Mouse (Mus musculus) stomach, embryonic 14.5 days (tissue): ENCODE data around the gene Pkn2. TPM values are rescaled to one million over a fixed set of nuclear protein-coding genes. Genes with fewer than 3 reads are reported as not detected.

Experiments
- ATAC-seq: fragments of 200-750 bp; cut with Nextera tagmentation; 2 replicates; pipeline ENCODE4 v1.8.0; 2017; ENCODE audit warnings: low read depth, moderate TSS enrichment; ENCODE audit not compliant: insufficient number of reproducible peaks, insufficient read depth, low FRiP score
- H3K27ac ChIP-seq: fragments of 300-500 bp; sonication (generic); 2 replicates; pipeline ENCODE4 v1.5.1; 2014; ENCODE audit warnings: mild to moderate bottlenecking, low read length, moderate library complexity, mixed read lengths
- H3K27me3 ChIP-seq: fragments of 300-500 bp; sonication (generic); 2 replicates; pipeline ENCODE4 v1.6.1; 2014; ENCODE audit warnings: low read length, control low read depth, mixed read lengths; ENCODE audit not compliant: control insufficient read depth, insufficient read depth
- H3K36me3 ChIP-seq: fragments of 300-500 bp; sonication (generic); 2 replicates; pipeline ENCODE4 v1.6.1; 2014; ENCODE audit warnings: mild to moderate bottlenecking, control low read depth, low read length, moderate library complexity, mixed read lengths; ENCODE audit not compliant: control insufficient read depth, insufficient read depth
- H3K4me1 ChIP-seq: fragments of 300-500 bp; sonication (generic); 2 replicates; pipeline ENCODE4 v1.6.1; 2014; ENCODE audit warnings: low read length, control low read depth, mixed read lengths; ENCODE audit not compliant: control insufficient read depth, insufficient read depth
- H3K4me2 ChIP-seq: fragments of 300-500 bp; sonication (generic); replicated peaks from 2 replicates; pipeline ENCODE4 v1.6.1; 2014; ENCODE audit warnings: low read depth, low read length, control low read depth
- H3K4me3 ChIP-seq: fragments of 300-500 bp; sonication (generic); 2 replicates; pipeline ENCODE4 v1.5.1; 2014; ENCODE audit warnings: low read depth, low read length, control low read depth
- H3K9ac ChIP-seq: fragments of 300-500 bp; sonication (generic); replicated peaks from 2 replicates; pipeline ENCODE4 v1.6.1; 2014; ENCODE audit warnings: low read depth, mild to moderate bottlenecking, control low read depth, low read length, moderate library complexity, mixed read lengths
- H3K9me3 ChIP-seq: fragments of 300-500 bp; sonication (generic); 2 replicates; pipeline ENCODE4 v1.6.1; 2016; ENCODE audit warnings: low read depth, low read length, control low read depth; ENCODE audit not compliant: control insufficient read depth
- WGBS: fragments of 180-500 bp; shearing (Covaris S2); extraction: QIAGEN DNeasy Blood & Tissue Kit; methylation state at CpG from one replicate; pipeline ENCODE4 v1.1.7; 2014; 5-methylcytosine and 5-hydroxymethylcytosine counted together
- polyA plus RNA-seq: library from polyadenylated mRNA; unstranded; fragments of >200 nt; fragmentation: Nextera tagmentation; extraction: Ambion mirVana; gene quantifications from 2 replicates; pipeline ENCODE4 v1.2.1, GENCODE M21; 2014

Gene Pkn2
- polyA plus RNA-seq, 1 experiment from 2014 or later: 57.7 TPM

- H3K9ac ChIP-seq: no peak overlapping the region
- WGBS: 85% methylated on average over 2 of the region's 2 CpGs
- H3K4me1 ChIP-seq: no peaks in the 10 kb centered on the region
- no peak overlapping the region for H3K27ac ChIP-seq
- no peak overlapping the region for H3K4me3 ChIP-seq
- H3K4me2 ChIP-seq: no peak overlapping the region
- no peak for ATAC-seq
- no peaks in the 10 kb centered on the region for H3K36me3 ChIP-seq
- no peaks in the 10 kb centered on the region for H3K27me3 ChIP-seq
- H3K9me3 ChIP-seq: no peaks in the 10 kb centered on the region
Measured at GRCm38 (mm10) chr3:142899683-142900082, 17.9 kb upstream of the Pkn2 start.

- WGBS: 77% methylated on average over 8 of the region's 8 CpGs
Measured at GRCm38 (mm10) chr3:142898949-142899396, 17.2 kb upstream of the Pkn2 start.

DNA sequence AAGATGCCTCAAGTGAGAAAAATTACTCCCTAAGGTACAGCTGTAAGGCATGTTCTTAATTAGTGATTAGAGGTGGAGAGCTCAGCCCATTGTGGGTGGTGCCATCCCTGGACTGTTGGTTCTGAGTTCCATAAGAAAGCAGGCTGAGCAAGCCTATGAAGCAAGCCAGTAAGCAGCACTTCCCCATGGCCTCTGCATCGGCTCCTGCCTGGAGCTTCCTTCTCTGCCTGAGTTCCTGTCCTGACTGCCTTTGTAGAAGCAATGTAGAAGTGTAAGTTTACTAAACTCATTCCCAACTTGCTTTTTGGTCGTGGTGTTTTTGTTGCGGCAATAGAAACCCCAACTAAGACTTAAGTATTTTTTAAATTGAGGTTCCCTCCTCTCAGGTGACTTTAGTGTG lies 8.6 kb upstream of the Pkn2 start:
- H3K9ac ChIP-seq: no peak overlapping the region
- no peak overlapping the region for H3K4me2 ChIP-seq
- H3K4me3 ChIP-seq: no peak overlapping the region
- no peaks in the 10 kb centered on the region for H3K9me3 ChIP-seq
- no peaks in the 10 kb centered on the region for H3K4me1 ChIP-seq
- no peaks in the 10 kb centered on the region for H3K36me3 ChIP-seq
- no peak for ATAC-seq
- H3K27ac ChIP-seq: no peak overlapping the region
- no peaks in the 10 kb centered on the region for H3K27me3 ChIP-seq
- WGBS: 87% methylated on average over 3 of the region's 3 CpGs

More at GRCm38 (mm10) chr3:142898949-142899396, 17.2 kb upstream of the Pkn2 start:
- no peak overlapping the region for H3K4me2 ChIP-seq
- H3K9ac ChIP-seq: no peak overlapping the region
- no peak overlapping the region for H3K4me3 ChIP-seq
- H3K4me1 ChIP-seq: no peaks in the 10 kb centered on the region
- no peaks in the 10 kb centered on the region for H3K36me3 ChIP-seq
- no peaks in the 10 kb centered on the region for H3K27me3 ChIP-seq
- H3K27ac ChIP-seq: no peak overlapping the region
- no peaks in the 10 kb centered on the region for H3K9me3 ChIP-seq
- ATAC-seq: no peak

DNA sequence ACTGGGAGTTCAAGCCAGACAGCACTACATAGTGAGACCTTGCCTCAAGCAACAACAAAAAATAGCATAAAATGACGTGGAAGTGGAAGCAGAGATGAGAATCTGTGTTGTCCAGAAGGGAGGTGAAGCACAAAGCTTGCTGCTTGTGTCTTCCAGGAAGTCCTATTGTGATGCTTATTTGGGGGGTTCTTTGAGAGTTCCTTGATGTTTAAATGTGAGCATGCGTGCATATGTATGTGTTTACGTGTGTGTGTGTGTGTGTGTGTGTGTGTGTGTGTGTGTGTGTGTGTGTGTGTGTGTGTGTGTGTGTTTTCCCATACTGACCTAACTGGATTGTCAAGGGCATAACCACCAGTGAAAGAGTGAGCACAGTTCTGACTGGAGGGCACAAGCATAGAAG lies 5.2 kb upstream of the Pkn2 start:
- no peak overlapping the region for H3K9ac ChIP-seq
- no peak for ATAC-seq
- no peaks in the 10 kb centered on the region for H3K36me3 ChIP-seq
- no peaks in the 10 kb centered on the region for H3K27me3 ChIP-seq
- no peaks in the 10 kb centered on the region for H3K9me3 ChIP-seq
- no peak overlapping the region for H3K27ac ChIP-seq
- H3K4me3 ChIP-seq: no peak overlapping the region
- 87% methylated on average over 3 of the region's 3 CpGs for WGBS
- H3K4me1 ChIP-seq: 0 out of 2 replicates have a peak, but pooled peaks cover 2% of the 10 kb centered on the region
- no peak overlapping the region for H3K4me2 ChIP-seq

DNA sequence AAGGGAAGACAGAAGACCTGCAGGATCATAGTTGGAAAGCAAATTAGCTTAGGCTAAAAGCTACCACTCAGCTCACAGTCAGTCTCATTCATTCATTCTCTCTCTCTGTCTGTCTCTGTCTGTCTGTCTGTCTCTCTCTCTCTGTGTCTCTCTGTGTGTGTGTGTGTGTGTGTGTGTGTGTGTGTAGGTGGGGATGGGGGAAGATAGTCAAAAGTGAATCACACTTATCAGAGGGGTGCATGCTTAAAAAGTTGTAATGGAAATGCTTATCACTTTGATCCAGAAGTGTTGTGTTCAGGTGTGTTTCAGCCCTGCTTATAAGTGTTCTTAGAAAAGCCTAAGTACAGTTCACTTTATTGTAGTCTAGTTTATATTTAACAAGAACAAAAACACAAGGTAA lies 2.8 kb upstream of the Pkn2 start:
- Histone ChIP-seq H3K27me3 (no peaks in the 10 kb centered on the region), H3K36me3 (no peaks in the 10 kb centered on the region), H3K9ac (no peak overlapping the region), H3K4me3 (no peak overlapping the region), H3K4me1 (0 out of 2 replicates have a peak, but pooled peaks cover 2% of the 10 kb centered on the region), H3K9me3 (no peaks in the 10 kb centered on the region), H3K27ac (no peak overlapping the region), H3K4me2 (no peak overlapping the region)
- no peak for ATAC-seq

DNA sequence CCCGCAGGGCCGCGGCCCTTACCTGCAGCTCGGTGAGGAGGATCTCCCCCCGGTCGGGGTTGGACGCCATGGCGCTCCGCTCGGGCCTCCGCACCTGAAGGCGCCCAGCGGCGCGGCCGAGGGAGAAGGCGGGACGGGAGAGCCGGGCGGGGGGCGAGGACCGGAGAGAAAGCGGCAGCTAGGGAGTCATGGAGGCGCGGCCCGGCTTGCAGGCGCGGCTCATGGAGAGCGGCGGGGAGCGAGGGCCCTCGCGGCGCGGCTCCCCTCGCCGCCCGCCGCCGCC lies 274 bp downstream of the Pkn2 start:
- Histone ChIP-seq H3K27ac (peak overlapping the region; percentile 97), H3K4me2 (no peak overlapping the region), H3K27me3 (no peaks in the 10 kb centered on the region), H3K9ac (peak overlapping the region; percentile 93), H3K4me1 (0 out of 2 replicates have a peak, but pooled peaks cover 2% of the 10 kb centered on the region), H3K36me3 (no peaks in the 10 kb centered on the region), H3K9me3 (no peaks in the 10 kb centered on the region), H3K4me3 (peak overlapping the region; percentile 98)
- WGBS: 0% methylated on average over 32 of the region's 40 CpGs
- ATAC-seq: no peak; the same call in 1 of the 2 replicates

GRCm38 (mm10) chr3:142880790-142881588 lies 815 bp downstream of the Pkn2 start:
- peak overlapping the region; percentile 98 for H3K4me3 ChIP-seq
- no peaks in the 10 kb centered on the region for H3K36me3 ChIP-seq
- peak overlapping the region; percentile 53 for H3K4me2 ChIP-seq
- peak; percentile 15; the same call in 1 of the 2 replicates for ATAC-seq
- WGBS: under 1% methylated on average over 61 of the region's 72 CpGs
- H3K4me1 ChIP-seq: 0 out of 2 replicates have a peak, but pooled peaks cover 2% of the 10 kb centered on the region
- H3K27me3 ChIP-seq: no peaks in the 10 kb centered on the region
- peak overlapping the region; percentile 97 for H3K27ac ChIP-seq
- H3K9ac ChIP-seq: peak overlapping the region; percentile 93
- no peaks in the 10 kb centered on the region for H3K9me3 ChIP-seq

DNA sequence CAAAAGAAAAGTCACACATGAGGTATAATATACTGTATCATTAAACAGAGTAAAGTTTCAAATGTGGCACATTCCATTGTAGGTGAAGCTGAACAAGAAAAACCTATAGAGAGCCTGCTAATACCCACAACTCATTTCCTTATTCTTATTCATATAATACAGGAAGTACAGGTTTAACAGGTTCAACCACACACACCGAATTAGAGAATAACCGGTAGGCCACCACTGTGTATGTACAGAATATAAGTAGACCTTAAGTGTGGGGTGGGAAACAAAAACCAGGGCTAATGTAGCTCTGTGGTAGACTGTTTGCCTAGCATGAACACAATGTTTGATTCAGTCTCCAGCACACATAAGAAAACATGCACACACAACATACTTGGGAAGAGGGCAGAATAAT lies 18.6 kb downstream of the Pkn2 start:
- Histone ChIP-seq H3K27me3 (no peaks in the 10 kb centered on the region), H3K9ac (no peak overlapping the region), H3K4me1 (no peaks in the 10 kb centered on the region), H3K9me3 (no peaks in the 10 kb centered on the region), H3K27ac (no peak overlapping the region), H3K4me2 (no peak overlapping the region), H3K4me3 (no peak overlapping the region), H3K36me3 (no peaks in the 10 kb centered on the region)
- whole genome bisulfite sequencing: 77% methylated on average over 2 of the region's 2 CpGs
- peak; percentile 84 for ATAC-seq

- Histone ChIP-seq H3K4me2 (no peak overlapping the region), H3K9me3 (no peaks in the 10 kb centered on the region), H3K27me3 (no peaks in the 10 kb centered on the region), H3K9ac (no peak overlapping the region), H3K27ac (no peak overlapping the region), H3K36me3 (no peaks in the 10 kb centered on the region), H3K4me3 (no peak overlapping the region), H3K4me1 (no peaks in the 10 kb centered on the region)
- WGBS: 70% methylated on average over 3 of the region's 3 CpGs
- ATAC-seq: no peak
Measured at GRCm38 (mm10) chr3:142856832-142857231, 25.0 kb downstream of the Pkn2 start.
